Mouse (Mus musculus) heart, postnatal 25 days (tissue): Measurements from ENCODE around the gene Proz. TPM values are rescaled to one million over a fixed set of nuclear protein-coding genes. Genes with fewer than 3 reads are reported as not detected.

Experiments used
- DNase-seq: peaks from one replicate; pipeline ENCODE4 v3.0.0; 2022; ENCODE audit warnings: low spot score
- intact Hi-C: fragments of 180-260 bp; cut with DNase I; formaldehyde crosslinking; loops from one replicate; pipeline ENCODE4 v1.15.1; 2025
- total RNA-seq, 2 experiments: library from RNA; stranded (reverse); gene quantifications; 2 replicates each; pipeline ENCODE4 v1.2.3; 2021

The Proz gene
- total RNA-seq, 2 experiments from 2014 or later, result not detected

DNA sequence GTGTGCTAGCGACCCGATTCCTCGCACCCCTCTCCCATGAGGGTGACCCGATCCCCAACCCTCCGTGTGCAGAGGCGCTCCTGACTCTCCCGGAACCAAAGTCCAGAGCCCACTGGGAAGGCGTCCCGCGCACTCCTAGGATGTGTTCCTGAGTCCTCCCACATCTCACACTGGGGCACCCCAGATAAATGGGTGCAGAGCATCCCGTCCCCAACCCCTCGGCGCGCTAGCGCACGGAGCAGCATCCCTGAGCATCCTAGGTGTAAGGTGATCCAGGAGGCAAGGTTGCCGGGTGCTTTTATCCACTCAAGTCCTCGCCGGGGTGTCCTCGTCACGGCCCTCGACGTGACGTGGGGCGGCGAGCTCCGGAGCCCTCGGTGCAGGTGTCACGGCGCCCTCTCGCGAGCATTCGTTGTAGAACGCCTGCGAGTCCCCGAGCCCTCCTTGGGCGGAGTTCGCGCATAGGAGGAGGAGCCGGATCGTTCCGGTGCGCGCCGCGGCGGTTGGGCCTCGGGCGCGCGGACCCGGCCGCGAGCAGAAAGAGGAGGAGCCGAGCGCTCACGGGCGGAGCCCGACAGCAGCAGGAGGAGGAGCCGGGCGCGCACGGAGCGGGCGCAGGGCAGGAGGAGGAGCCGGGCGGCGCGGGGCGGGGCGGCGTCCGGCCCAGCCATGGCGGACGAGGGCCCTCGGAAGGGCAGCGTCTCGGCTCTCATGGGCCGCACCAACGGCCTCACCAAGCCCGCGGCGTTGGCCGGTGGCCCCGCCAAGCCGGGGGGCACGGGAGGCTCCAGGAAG lies 44.6 kb downstream of the Proz start, which contains the start of the genes Pcid2 and Cul4a:
Pcid2 (minus strand) TSS at position 373 of the 795 bp plus-strand sequence.
Cul4a (plus strand) TSS at position 535 of the 795 bp plus-strand sequence.
- DNase-seq, result peak; percentile 92
- intact Hi-C loops, result loop anchor here (5.0 to 10.0 kb wide), 2 partner anchors 52 to 210 kb away; partner anchors contain the start of gene Lamp1

DNA sequence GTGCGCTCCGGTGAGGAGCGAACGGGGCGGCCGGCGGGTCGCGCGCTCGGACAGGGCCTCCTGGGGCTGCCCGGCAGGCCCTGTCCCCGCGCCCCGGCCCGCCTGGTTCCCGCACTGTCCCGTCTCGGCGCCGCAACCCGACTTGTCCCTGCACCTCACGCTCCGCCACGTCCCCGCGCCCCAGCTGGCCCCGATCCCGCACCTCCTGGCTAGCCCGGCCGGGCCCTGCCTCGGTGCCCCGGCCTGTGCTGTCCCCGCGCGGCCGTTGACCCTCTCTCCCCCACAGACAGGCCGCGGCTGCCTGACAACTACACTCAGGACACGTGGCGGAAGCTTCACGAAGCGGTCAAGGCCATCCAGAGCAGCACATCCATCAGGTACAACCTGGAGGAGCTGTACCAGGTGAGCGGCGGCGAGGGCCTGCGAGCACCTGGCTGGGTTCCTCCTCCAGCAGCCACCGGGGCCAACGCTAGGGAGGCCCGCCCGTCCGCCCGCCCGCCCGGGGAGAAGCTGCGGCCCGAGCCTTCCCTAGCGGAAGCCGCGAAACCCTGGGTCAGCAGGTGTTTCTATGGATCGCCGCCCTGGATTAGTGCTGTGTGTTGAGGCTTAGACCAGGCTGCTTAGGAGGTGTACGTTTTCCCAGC lies 45.3 kb downstream of the Proz start:
- no peak for DNase-seq
- intact Hi-C loops, result loop anchor here (5.0 to 10.0 kb wide), 2 partner anchors 51 to 211 kb away; partner anchors contain the start of gene Lamp1

DNA sequence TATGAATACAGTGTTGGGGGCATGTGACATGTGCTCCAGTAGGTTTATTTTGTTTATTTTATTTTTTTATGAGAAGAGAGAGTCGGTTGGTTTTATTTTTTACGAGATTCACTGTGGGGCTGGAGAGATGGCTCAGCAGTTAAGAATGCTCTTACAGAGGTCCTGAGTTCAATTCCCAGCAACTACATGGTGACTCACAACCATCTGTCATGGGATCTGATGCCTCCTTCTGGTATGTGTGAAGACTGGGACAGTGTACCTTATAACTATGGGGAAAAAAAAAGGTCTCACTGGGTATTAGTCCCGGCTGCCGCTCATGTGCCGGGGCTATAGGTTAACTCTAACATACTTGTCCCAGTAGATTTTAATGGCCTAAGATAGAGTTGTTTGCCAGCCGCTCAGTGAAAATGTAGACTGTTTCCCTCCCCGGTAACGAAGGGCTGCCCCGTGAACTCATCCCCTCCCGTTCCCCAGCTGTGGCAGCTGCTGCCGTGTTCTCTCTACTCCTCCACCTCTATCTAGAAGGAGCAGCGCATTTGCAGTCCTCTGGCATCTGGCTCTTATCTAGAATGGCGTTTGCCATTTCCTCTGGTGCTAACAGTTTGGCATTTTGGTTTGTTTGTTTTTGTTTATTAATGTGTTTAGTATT lies 47.4 kb downstream of the Proz start:
- intact Hi-C loops, result loop anchor here (5.0 to 10.0 kb wide), 2 partner anchors 49 to 213 kb away; partner anchors contain the start of gene Lamp1
- no peak for DNase-seq

DNA sequence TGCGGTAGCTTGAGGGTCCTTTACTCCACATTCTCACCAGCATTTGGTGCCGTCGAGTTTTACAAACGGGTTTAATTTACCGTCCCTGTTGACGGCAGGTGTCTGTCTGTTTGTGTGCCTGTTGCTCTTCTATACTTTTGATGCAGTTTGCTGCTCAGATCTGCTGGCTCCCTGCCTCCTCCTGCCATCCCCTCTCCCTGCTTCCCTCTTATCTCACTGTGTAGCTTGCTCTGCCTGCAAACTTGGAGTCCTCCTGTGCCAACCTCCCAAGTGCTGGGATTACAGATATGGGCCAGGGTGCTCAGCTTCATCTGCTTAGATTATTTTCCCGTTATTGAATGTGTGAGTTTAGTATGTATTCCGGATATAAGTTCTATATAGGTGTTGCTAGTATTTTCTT lies 48.3 kb downstream of the Proz start:
- no peak for DNase-seq
- intact Hi-C loops, result loop anchor here (5.0 to 10.0 kb wide), 2 partner anchors 48 to 214 kb away; partner anchors contain the start of gene Lamp1

DNA sequence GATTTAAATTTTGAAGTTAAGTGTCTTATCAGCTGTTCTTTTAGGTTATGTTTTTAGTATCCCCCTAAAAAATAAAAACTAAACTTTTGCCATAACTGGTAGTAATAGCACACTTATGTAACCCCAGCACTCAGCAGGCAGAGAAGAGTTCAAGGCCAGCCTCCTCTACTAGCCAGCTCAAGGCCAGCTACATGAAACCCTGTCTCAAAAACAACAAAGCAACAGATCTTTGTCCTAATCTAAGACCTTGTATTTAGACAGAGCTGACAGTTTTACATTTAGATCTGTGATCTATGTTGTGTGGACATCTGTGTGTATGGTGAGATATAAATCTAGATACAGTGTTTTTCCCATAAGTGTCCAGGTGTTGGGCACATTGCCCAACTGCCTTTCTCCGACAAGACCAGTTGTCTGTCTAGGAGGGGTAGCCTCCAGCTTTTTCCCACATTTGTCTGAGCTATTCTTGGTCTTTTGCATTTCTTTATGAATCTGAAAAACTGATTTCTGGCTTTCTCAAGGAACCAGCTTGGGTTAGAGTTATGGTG lies 48.8 kb downstream of the Proz start:
- intact Hi-C loops, result loop anchor here (5.0 to 10.0 kb wide), 2 partner anchors 48 to 215 kb away; partner anchors contain the start of gene Lamp1
- no peak for DNase-seq

DNA sequence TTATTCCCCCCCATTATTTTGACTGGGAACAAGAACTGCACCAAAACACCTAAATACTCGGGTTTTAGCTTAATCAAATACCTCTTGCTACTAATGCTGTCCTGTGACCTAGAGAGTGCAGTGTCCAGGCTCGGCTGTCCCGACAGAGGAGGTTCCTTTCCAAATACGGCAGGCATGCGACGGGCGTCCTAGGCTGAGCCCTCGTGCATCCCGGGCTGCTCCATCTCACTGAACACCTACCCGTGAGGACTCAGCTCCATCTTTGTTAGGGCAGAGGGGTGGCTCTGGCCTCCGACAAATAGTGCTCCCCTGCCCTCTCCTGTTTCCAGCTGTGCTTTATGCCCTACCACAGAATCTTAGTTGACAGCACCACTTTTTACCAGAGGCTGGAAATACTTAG lies 51.2 kb downstream of the Proz start:
- no peak for DNase-seq
- intact Hi-C loops, result no loop called here

DNA sequence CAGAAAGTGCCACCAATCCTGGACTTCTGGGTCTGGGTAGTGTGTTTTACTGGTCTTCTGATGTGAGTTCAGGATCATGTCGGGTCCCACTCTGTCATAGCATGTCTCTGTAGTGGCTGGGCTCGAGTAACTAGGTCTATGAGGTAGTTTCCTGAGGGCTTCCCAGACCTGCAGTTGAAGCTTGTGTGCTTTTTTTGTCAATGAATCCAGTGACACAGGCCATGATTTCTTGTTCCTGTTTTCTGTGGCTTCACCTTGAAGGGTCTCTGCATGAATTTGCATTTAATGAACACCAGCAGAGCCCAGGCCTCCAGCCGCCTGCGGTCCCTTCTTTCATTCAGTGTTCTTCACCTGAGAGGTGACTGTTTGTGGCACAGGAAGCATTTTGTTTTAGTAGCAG lies 52.5 kb downstream of the Proz start:
- no peak for DNase-seq
- intact Hi-C loops, result no loop called here

DNA sequence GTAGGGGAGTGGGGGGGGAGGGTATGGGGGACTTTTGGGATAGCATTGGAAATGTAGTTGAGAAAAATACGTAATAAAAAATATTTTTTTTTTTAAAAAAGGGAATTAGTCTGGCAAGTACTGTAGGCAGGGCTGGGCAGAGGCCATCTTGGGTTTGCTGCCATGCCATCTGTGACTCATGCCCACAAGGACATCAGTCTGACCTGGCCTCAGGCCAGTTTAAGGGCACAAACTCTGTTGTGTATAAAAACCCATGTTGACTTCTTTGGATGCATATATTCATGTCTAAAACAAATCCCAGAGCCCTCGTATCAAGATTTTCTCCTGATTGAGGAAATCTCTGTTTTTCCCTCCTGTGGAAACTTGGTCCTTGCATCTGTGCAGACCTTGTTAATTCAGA lies 56.4 kb downstream of the Proz start:
- intact Hi-C loops, result no loop called here
- no peak for DNase-seq

DNA sequence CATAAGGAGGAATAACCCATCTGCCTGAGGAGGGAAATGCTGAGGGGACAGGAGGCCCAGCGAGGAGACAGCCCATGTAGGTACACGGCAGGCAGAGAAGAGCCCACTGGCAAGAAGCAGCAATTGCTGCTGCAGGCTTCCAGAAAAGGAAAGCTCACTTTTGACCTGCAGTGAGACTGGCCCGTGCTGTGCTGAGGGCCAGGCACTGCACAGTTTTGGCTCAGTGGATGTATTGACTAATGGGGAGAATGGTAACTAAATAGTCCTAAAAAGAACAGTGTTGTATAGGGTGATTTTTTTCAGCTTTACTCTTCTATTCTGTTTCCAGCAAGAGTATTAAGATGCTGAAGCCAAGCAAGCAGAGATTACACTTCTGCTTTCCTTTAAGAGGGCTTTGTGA lies 57.8 kb downstream of the Proz start:
- intact Hi-C loops, result no loop called here
- no peak for DNase-seq

DNA sequence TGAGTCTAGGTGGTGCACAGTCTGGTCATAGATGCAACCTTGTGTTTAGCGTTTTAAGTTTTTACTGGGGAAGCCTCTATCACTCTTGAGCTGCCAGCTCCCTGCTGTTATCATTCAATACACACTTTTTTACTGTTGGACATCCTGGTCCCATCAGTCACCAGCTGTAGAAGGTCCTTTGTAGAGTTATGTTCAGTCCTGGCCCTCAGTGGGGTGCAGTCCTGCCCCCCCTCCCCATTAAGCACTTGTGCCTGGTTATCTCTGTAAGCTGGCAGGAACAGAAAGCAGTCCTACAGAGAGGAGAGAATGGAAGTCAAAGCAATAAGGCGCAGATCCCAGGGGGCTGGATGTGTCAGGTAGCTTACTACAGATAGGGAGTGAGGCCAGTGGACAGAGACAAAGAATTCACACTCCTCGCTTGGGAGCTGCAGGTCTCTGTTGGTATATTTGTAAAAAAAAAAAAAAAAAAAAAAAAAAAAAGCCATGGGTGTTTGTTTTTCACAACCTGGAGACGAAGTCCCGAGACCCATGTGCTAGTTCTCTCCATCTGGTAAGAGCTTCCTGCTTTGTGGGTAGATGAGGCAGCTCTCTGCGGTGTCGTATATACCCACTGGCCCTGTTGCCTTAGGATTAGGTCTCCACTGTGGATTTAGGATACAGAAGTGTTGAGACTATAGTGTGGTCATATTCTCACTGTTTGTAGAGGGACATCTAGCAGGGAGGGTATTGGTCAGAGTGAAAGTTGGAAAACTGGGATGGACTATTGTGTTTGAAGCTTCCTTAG lies 60.4 kb downstream of the Proz start:
- DNase-seq, result no peak
- intact Hi-C loops, result no loop called here

DNA sequence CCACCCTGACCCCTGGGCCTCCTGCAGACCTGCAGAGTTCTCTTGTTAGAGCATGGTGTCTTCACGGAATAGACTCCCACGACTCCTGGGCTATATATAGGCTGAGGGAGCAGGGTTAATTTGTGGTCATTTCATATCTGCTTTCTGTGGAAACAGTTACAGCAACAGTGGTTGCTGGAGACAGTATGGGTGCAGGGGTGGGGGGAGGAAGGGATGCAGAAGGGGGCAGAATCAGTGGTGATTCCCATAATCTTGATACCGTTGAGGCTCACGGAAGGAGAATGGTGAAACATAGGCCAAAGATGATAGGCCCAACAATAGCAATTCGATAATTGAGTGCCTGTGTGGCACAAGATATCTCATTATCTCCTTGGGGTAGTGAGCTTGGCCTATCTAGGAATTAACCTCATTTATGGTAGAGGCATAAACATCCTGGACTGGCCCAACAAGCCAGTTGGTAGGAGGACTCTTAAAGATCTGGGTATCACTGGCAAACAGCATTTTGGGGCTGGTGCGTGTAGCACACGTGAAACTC lies 62.2 kb downstream of the Proz start:
- DNase-seq, result no peak
- intact Hi-C loops, result no loop called here

DNA sequence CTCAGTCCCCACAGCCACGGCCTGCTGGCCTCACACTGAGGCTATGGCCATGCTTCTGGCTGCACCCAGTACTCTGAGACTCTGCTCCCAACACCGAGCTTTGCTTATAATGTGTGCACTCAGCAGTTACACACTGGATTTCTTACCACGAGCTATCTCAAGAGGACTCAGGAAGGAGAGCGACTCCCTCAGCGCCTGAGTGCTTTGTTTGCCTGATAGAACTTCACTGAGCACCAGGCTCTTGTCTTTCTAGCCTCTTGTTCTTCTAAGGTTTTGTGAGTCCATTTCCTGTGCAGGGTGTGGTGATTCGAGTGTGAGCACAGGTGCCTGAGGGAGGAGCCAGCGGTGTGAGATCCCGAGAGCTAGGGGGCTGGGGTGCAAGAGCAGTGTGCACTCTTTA lies 64.2 kb downstream of the Proz start:
- intact Hi-C loops, result no loop called here
- DNase-seq, result no peak

Other genes with a start within 250 kb of the Proz start
- 10 to 100 TPM; 44.7 to 69.4 TPM for gene Mcf2l, start 187.1 kb upstream of the Proz start, total RNA-seq
- under 1 TPM in 1 of 2 experiments, not detected in 1; 0.14 TPM for gene F7, start 34.9 kb upstream of the Proz start, total RNA-seq
- under 1 TPM; 0.45 to 0.57 TPM for gene F10, start 23.6 kb upstream of the Proz start, total RNA-seq
- gene Pcid2, start 44.5 kb downstream of the Proz start, total RNA-seq, result 10 to 100 TPM in 1 of 2 experiments, 1 to 10 TPM in 1; 8.8 to 10.3 TPM
- gene Cul4a, start 44.7 kb downstream of the Proz start, total RNA-seq, result 10 to 100 TPM; 75.1 to 76.1 TPM
- 100 to 1,000 TPM; 374 to 387 TPM for gene Lamp1, start 98.2 kb downstream of the Proz start, total RNA-seq
- 1 to 10 TPM; 4.1 to 5.2 TPM for gene Grtp1, start 139.7 kb downstream of the Proz start, total RNA-seq
- gene Adprhl1, start 193.2 kb downstream of the Proz start, total RNA-seq, result 100 to 1,000 TPM; 515 to 520 TPM
- 10 to 100 TPM; 57.3 to 57.4 TPM for gene Dcun1d2, start 227.2 kb downstream of the Proz start, total RNA-seq
- gene Tmco3, start 227.3 kb downstream of the Proz start, total RNA-seq, result 10 to 100 TPM; 25.3 to 29.8 TPM